Mouse (Mus musculus): ENCODE measurements at regions not wholly inside any gene's neighbourhood (a gene's known extent, or its start where the extent isn't known, plus 50 kb on each side); places are given as distances from the start of the nearest gene placed in this dataset.

- 80% methylated on average over 4 of the region's 4 CpGs for WGBS
- Histone ChIP-seq H3K4me2 (ENCODE audit: low read depth, low read length, poor library complexity, severe bottlenecking) (no peak overlapping the region), H3K9ac (replicated peaks; ENCODE audit: low read length, poor library complexity, severe bottlenecking) (no peak overlapping the region), H3K27me3 (ENCODE audit: insufficient read depth, low read length) (no peaks in the 10 kb centered on the region), H3K36me3 (ENCODE audit: insufficient read depth, low read length) (no peaks in the 10 kb centered on the region), H3K4me1 (ENCODE audit: insufficient read depth, low read length) (no peaks in the 10 kb centered on the region), H3K9me3 (ENCODE audit: low read length) (no peaks in the 10 kb centered on the region), H3K27ac (ENCODE audit: low read depth, low read length) (no peak overlapping the region), H3K4me3 (ENCODE audit: low read depth, low read length) (no peak overlapping the region)
- no peak for TF ChIP-seq CTCF (IDR thresholded peaks at IDR 0.05)
- DNase-seq (ENCODE audit: low spot score), result no peak
- no peak for ATAC-seq (ENCODE audit: low FRiP score)
Observed at GRCm38 (mm10) chr13:41957932-41958331, 93.9 kb upstream of the Hivep1 start.

GRCm38 (mm10) chr13:41955884-41956283 lies 95.9 kb upstream of the Hivep1 start:
- Histone ChIP-seq H3K36me3 (ENCODE audit: insufficient read depth, low read length) (no peaks in the 10 kb centered on the region), H3K27ac (ENCODE audit: low read depth, low read length) (no peak overlapping the region), H3K4me2 (ENCODE audit: low read depth, low read length, poor library complexity, severe bottlenecking) (no peak overlapping the region), H3K4me1 (ENCODE audit: insufficient read depth, low read length) (no peaks in the 10 kb centered on the region), H3K9me3 (ENCODE audit: low read length) (no peaks in the 10 kb centered on the region), H3K4me3 (ENCODE audit: low read depth, low read length) (no peak overlapping the region), H3K9ac (replicated peaks; ENCODE audit: low read length, poor library complexity, severe bottlenecking) (no peak overlapping the region), H3K27me3 (ENCODE audit: insufficient read depth, low read length) (no peaks in the 10 kb centered on the region)
- 88% methylated on average over 4 of the region's 4 CpGs for WGBS
- DNase-seq (ENCODE audit: low spot score) (no peak), ATAC-seq (ENCODE audit: low FRiP score) (no peak)
- TF ChIP-seq CTCF (IDR thresholded peaks at IDR 0.05), result no peak

DNA sequence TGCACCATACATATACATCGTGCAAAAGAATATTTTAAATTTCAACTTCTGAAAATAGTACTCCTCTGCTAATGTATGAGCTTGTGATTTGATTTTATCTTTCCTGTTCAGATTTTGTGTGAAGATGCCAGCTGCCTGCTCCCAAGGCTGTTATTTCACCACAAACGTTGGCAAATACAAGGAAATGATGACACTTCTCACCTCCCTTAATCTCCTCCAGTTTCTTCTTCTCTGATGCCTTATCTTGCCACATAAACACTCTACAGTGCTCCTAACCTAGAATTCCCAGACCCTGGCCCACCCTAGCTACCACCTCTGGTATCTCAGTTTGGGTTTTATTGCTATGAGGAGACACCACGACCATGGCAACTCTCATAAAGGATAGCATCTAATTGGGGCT lies 96.6 kb upstream of the Hivep1 start:
- H3K36me3 ChIP-seq (ENCODE audit: insufficient read depth, low read length), result no peaks in the 10 kb centered on the region
- no peaks in the 10 kb centered on the region for H3K27me3 ChIP-seq (ENCODE audit: insufficient read depth, low read length)
- H3K4me1 ChIP-seq (ENCODE audit: insufficient read depth, low read length), result no peaks in the 10 kb centered on the region
- WGBS, result 83% methylated on average over 3 of the region's 3 CpGs
- no peak overlapping the region for H3K4me3 ChIP-seq (ENCODE audit: low read depth, low read length)
- H3K27ac ChIP-seq (ENCODE audit: low read depth, low read length), result no peak overlapping the region
- no peak overlapping the region for H3K4me2 ChIP-seq (ENCODE audit: low read depth, low read length, poor library complexity, severe bottlenecking)
- ATAC-seq (ENCODE audit: low FRiP score) (no peak), DNase-seq (ENCODE audit: low spot score) (no peak)
- H3K9ac ChIP-seq (replicated peaks; ENCODE audit: low read length, poor library complexity, severe bottlenecking), result no peak overlapping the region
- TF ChIP-seq CTCF (IDR thresholded peaks at IDR 0.05), result no peak
- H3K9me3 ChIP-seq (ENCODE audit: low read length), result no peaks in the 10 kb centered on the region

- Histone ChIP-seq H3K36me3 (ENCODE audit: insufficient read depth, low read length) (no peaks in the 10 kb centered on the region), H3K9ac (replicated peaks; ENCODE audit: low read length, poor library complexity, severe bottlenecking) (no peak overlapping the region), H3K9me3 (ENCODE audit: low read length) (no peaks in the 10 kb centered on the region), H3K4me3 (ENCODE audit: low read depth, low read length) (no peak overlapping the region), H3K4me2 (ENCODE audit: low read depth, low read length, poor library complexity, severe bottlenecking) (no peak overlapping the region), H3K27ac (ENCODE audit: low read depth, low read length) (no peak overlapping the region), H3K4me1 (ENCODE audit: insufficient read depth, low read length) (no peaks in the 10 kb centered on the region), H3K27me3 (ENCODE audit: insufficient read depth, low read length) (no peaks in the 10 kb centered on the region)
- 53% methylated on average over 3 of the region's 3 CpGs for WGBS
- peak; percentile 18 for DNase-seq (ENCODE audit: low spot score)
- no peak for TF ChIP-seq CTCF (IDR thresholded peaks at IDR 0.05)
- ATAC-seq (ENCODE audit: low FRiP score), result no peak
Observed at GRCm38 (mm10) chr13:41952453-41952852, 99.4 kb upstream of the Hivep1 start.

DNA sequence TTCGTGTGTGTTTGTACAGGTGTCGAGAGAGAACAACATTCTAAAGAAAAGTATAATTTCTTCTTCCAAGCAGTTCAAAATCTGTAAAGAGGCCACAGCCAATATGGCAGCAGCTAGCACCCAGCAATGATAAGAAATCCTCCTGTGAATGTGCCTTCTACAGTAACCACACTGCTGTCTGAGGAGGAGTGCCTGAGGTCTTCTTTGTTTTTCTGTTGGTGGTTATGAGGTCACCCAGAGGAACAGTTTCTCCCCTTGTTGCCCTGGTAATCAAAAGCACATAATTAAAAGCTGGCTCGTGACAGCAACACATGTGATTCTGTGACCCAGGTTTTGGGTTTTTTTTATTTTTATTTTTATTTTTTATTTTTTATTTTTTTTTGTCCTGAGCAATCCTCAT lies 100.8 kb upstream of the Adtrp start:
- 88% methylated on average over 3 of the region's 3 CpGs for WGBS
- no peak for TF ChIP-seq CTCF (IDR thresholded peaks at IDR 0.05)
- no peak for ATAC-seq (ENCODE audit: low FRiP score)

DNA sequence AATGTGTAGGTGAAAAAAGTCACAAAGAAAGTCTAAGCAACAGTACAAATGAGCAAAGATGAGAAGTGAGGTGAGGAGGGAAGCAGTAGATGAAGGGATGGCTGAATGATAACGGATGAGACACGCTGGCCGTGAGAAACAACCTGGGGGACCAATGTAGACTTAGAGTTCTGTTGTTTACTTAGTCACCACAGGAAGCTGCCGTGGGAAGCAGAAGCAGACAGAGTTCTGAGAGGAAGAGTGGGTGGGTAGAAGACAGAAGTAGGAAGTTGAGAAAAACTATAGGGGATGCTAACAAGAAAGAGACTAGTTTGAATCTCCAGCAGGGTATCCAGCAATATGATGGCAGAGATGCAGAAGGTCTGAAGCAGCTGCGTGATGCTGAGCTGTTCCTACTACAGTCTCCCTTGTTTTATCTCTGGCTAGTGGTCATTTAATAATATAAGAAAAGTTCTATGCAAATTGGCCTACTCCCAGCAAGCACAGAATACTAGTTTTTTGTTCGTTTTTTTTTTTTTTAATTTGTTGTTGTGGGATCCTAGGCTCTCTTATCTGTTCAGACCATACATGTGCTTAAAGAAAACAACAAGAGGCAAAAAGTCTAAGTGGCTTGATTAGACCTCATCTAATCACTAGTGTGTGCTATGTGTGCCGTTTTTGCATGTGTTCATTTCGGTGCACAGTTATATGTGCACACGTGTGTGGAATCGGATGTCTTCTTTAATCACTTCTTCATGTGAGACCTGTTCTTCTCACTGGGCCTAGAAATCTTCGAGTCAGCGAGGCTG lies 85.0 kb upstream of the Adtrp start:
- Histone ChIP-seq H3K27me3 (ENCODE audit: insufficient read depth, low read length) (no peaks in the 10 kb centered on the region), H3K9ac (replicated peaks; ENCODE audit: low read length, poor library complexity, severe bottlenecking) (no peak overlapping the region), H3K9me3 (ENCODE audit: low read length) (no peaks in the 10 kb centered on the region), H3K4me3 (ENCODE audit: low read depth, low read length) (no peak overlapping the region), H3K4me1 (ENCODE audit: insufficient read depth, low read length) (no peaks in the 10 kb centered on the region), H3K36me3 (ENCODE audit: insufficient read depth, low read length) (no peaks in the 10 kb centered on the region), H3K27ac (ENCODE audit: low read depth, low read length) (no peak overlapping the region), H3K4me2 (ENCODE audit: low read depth, low read length, poor library complexity, severe bottlenecking) (no peak overlapping the region)
- WGBS, result 87% methylated on average over 12 of the region's 12 CpGs
- TF ChIP-seq CTCF (IDR thresholded peaks at IDR 0.05), result no peak
- no peak for DNase-seq (ENCODE audit: low spot score)
- ATAC-seq (ENCODE audit: low FRiP score), result no peak

More for the DNA sequence above, 100.8 kb upstream of the Adtrp start:
- no peaks in the 10 kb centered on the region for H3K36me3 ChIP-seq (ENCODE audit: insufficient read depth, low read length)
- no peaks in the 10 kb centered on the region; the same call in 1 of the 2 replicates for H3K4me1 ChIP-seq (ENCODE audit: insufficient read depth, low read length)
- no peak overlapping the region for H3K9ac ChIP-seq (replicated peaks; ENCODE audit: low read length, poor library complexity, severe bottlenecking)
- H3K27me3 ChIP-seq (ENCODE audit: insufficient read depth, low read length), result no peaks in the 10 kb centered on the region
- no peak for DNase-seq (ENCODE audit: low spot score)
- H3K4me3 ChIP-seq (ENCODE audit: low read depth, low read length), result no peak overlapping the region
- H3K9me3 ChIP-seq (ENCODE audit: low read length), result no peaks in the 10 kb centered on the region
- H3K27ac ChIP-seq (ENCODE audit: low read depth, low read length), result no peak overlapping the region
- H3K4me2 ChIP-seq (ENCODE audit: low read depth, low read length, poor library complexity, severe bottlenecking), result no peak overlapping the region
